Mouse (Mus musculus) testis, adult 2 months (tissue): ENCODE results near the gene Anapc4. TPM values are rescaled to one million over a fixed set of nuclear protein-coding genes. Genes with fewer than 3 reads are reported as not detected.

Experiments
- H3K27ac ChIP-seq: fragments of 200-500 bp; 2 replicates; pipeline ENCODE4 v1.5.1; 2012; ENCODE audit warnings: low read depth, low read length; ENCODE audit not compliant: control insufficient read depth, insufficient read depth
- H3K27me3 ChIP-seq: fragments of 200-500 bp; 2 replicates; pipeline ENCODE4 v1.6.1; 2012; ENCODE audit warnings: mild to moderate bottlenecking, low read length, moderate library complexity; ENCODE audit not compliant: control insufficient read depth, insufficient read depth
- H3K36me3 ChIP-seq: fragments of 200-500 bp; 2 replicates; pipeline ENCODE4 v1.6.1; 2012; ENCODE audit warnings: mild to moderate bottlenecking, low read length; ENCODE audit not compliant: control insufficient read depth, insufficient read depth
- H3K4me1 ChIP-seq: fragments of 200-500 bp; 2 replicates; pipeline ENCODE4 v1.6.1; 2012; ENCODE audit warnings: low read length; ENCODE audit not compliant: control insufficient read depth, insufficient read depth
- H3K4me3 ChIP-seq: fragments of 200-500 bp; 2 replicates; pipeline ENCODE4 v1.5.1; 2012; ENCODE audit warnings: low read depth, mild to moderate bottlenecking, low read length, moderate library complexity, mixed read lengths; ENCODE audit not compliant: control insufficient read depth
- CTCF ChIP-seq: fragments of 200-500 bp; IDR thresholded peaks from 2 replicates; pipeline ENCODE4 v1.5.1; 2012; ENCODE audit warnings: low read depth, mild to moderate bottlenecking, inconsistent platforms, low read length, moderate library complexity; ENCODE audit not compliant: control insufficient read depth, insufficient read depth, insufficient replicate concordance
- POLR2A ChIP-seq: fragments of 200-500 bp; IDR thresholded peaks from 2 replicates; pipeline ENCODE4 v1.6.1; 2012; ENCODE audit warnings: low read depth, mild to moderate bottlenecking, inconsistent platforms, low read length, moderate library complexity; ENCODE audit not compliant: control insufficient read depth
- polyA plus RNA-seq: library from polyadenylated mRNA; depleted of rRNA; stranded (reverse); fragments of >200 nt; gene quantifications from 2 replicates; pipeline ENCODE4 v1.2.3, GENCODE M21; 2012; rRNA removed

The Anapc4 gene
- polyA plus RNA-seq: 17.7 and 22.4 TPM in 2 replicates

GRCm38 (mm10) chr5:52833761-52834274 lies at the start of gene Anapc4:
Gene Anapc4 (plus strand): TSS chr5:52834012.
- TF ChIP-seq POLR2A: peak; percentile 79; the same call in 1 of the 2 replicates
- no peak for TF ChIP-seq CTCF
- H3K27ac ChIP-seq: peak within 1 kb of the TSS; percentile 46
- no peaks in the 10 kb centered on the region for H3K36me3 ChIP-seq
- H3K27me3 ChIP-seq: no peaks in the 10 kb centered on the region
- H3K4me1 ChIP-seq: no peaks in the 10 kb centered on the region
- H3K4me3 ChIP-seq: peak within 1 kb of the TSS; percentile 90

GRCm38 (mm10) chr5:52786556-52787322 lies 47.1 kb upstream of the Anapc4 start:
- no peaks in the 10 kb centered on the region for H3K4me1 ChIP-seq
- TF ChIP-seq POLR2A (no peak), CTCF (no peak)
- no peaks in the 10 kb centered on the region for H3K36me3 ChIP-seq
- H3K4me3 ChIP-seq: no peak overlapping the region
- no peak overlapping the region for H3K27ac ChIP-seq
- no peaks in the 10 kb centered on the region for H3K27me3 ChIP-seq

GRCm38 (mm10) chr5:52793230-52793629 lies 40.6 kb upstream of the Anapc4 start:
- H3K27ac ChIP-seq: no peak overlapping the region
- no peaks in the 10 kb centered on the region; the same call in 1 of the 2 replicates for H3K36me3 ChIP-seq
- TF ChIP-seq POLR2A: no peak
- TF ChIP-seq CTCF: no peak
- H3K27me3 ChIP-seq: no peaks in the 10 kb centered on the region
- no peak overlapping the region for H3K4me3 ChIP-seq
- H3K4me1 ChIP-seq: no peaks in the 10 kb centered on the region

- TF ChIP-seq CTCF (no peak), POLR2A (no peak)
- no peaks in the 10 kb centered on the region for H3K4me1 ChIP-seq
- no peaks in the 10 kb centered on the region; the same call in 1 of the 2 replicates for H3K36me3 ChIP-seq
- H3K27me3 ChIP-seq: no peaks in the 10 kb centered on the region
- no peak overlapping the region for H3K4me3 ChIP-seq
- H3K27ac ChIP-seq: no peak overlapping the region
Measured at GRCm38 (mm10) chr5:52794109-52794508, 39.7 kb upstream of the Anapc4 start.

GRCm38 (mm10) chr5:52799274-52799985 lies 34.4 kb upstream of the Anapc4 start:
- H3K27me3 ChIP-seq: no peaks in the 10 kb centered on the region
- no peak for TF ChIP-seq CTCF
- TF ChIP-seq POLR2A: no peak
- no peak overlapping the region for H3K27ac ChIP-seq
- H3K4me1 ChIP-seq: no peaks in the 10 kb centered on the region
- no peak overlapping the region for H3K4me3 ChIP-seq
- H3K36me3 ChIP-seq: peaks cover 1% of the 10 kb centered on the region

- H3K27ac ChIP-seq: no peak overlapping the region
- H3K4me3 ChIP-seq: no peak overlapping the region
- H3K36me3 ChIP-seq: no peaks in the 10 kb centered on the region
- H3K27me3 ChIP-seq: no peaks in the 10 kb centered on the region
- no peak for TF ChIP-seq POLR2A
- no peak for TF ChIP-seq CTCF
- H3K4me1 ChIP-seq: no peaks in the 10 kb centered on the region
Measured at GRCm38 (mm10) chr5:52805801-52806200, 28.0 kb upstream of the Anapc4 start.

- H3K27ac ChIP-seq: no peak overlapping the region
- no peak overlapping the region for H3K4me3 ChIP-seq
- H3K36me3 ChIP-seq: no peaks in the 10 kb centered on the region
- no peaks in the 10 kb centered on the region for H3K4me1 ChIP-seq
- no peak for TF ChIP-seq POLR2A
- TF ChIP-seq CTCF: no peak
- H3K27me3 ChIP-seq: no peaks in the 10 kb centered on the region
Measured at GRCm38 (mm10) chr5:52806349-52806748, 27.5 kb upstream of the Anapc4 start.
